Mouse (Mus musculus): ENCODE results near the gene Bcar1.

Gene Bcar1

DNA sequence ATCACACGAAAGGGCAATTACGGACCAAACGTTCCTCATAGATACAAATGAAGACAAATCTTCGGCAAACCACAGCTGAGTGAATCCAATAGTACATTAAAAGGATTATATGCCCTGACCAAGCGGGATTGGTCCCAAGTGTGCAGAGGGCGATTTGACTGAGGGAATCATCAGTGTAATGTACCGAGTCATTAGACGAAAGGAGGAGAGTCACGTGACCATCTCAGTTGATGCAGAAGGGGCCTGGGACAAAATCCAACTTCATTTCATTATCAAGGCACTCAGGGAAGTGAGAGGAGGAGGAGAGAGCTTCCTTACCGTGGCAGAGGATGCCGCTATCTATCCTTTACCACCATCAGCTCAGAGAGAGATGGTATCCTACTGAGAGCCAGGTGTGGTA lies 62.5 kb downstream of the Bcar1 start:
- peak; percentile 11 for DNase-seq (ENCODE audit: low read depth, low spot score)

GRCm38 (mm10) chr8:111680423-111681028 lies 63.1 kb downstream of the Bcar1 start:
- peak; percentile 14 for DNase-seq (ENCODE audit: low read depth, low spot score)

DNA sequence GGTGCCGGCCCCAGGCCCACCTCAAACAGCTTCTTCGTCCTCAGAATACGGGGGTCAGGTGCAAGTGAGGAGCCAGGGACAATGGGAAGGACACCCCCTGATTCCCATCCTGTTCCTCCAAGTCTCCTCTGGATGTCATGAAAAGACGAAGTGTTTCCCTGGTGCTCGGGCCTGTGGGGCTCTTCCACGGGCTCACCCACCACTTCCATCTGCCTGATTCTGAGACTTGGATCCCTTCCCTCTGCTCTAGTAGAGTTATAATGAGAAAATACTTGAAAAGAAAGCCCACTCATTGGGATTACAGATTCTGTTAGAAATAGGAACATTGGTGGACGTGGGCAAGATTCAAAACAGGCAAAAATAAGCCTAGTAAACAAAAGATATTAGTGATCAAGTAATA lies 64.8 kb downstream of the Bcar1 start:
- no peak for DNase-seq (ENCODE audit: low read depth, low spot score)

- DNase-seq (ENCODE audit: low read depth, low spot score): peak; percentile 46
Observed at GRCm38 (mm10) chr8:111678111-111678510, 65.5 kb downstream of the Bcar1 start.

GRCm38 (mm10) chr8:111676237-111676636 lies 67.4 kb downstream of the Bcar1 start:
- DNase-seq (ENCODE audit: low read depth, low spot score): no peak

DNA sequence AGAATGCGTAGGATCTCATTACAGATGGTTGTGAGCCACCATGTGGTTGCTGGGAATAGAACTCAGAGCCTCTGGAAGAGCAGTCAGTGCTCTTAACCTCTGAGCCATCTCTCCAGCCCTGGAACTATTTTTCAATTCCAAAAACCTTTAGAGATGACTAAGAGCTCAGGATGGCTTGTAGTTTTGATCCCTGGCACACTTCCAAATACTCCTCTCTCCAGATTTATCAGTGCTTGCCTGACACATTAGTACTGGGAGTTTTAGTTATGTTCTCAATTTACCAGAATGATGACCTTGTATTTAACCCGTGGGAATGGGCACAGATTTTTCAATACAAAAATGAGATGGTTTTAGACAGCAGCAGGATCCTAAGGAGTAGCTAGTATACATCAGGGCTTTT lies 76.9 kb downstream of the Bcar1 start:
- DNase-seq (ENCODE audit: low read depth, low spot score): no peak

DNA sequence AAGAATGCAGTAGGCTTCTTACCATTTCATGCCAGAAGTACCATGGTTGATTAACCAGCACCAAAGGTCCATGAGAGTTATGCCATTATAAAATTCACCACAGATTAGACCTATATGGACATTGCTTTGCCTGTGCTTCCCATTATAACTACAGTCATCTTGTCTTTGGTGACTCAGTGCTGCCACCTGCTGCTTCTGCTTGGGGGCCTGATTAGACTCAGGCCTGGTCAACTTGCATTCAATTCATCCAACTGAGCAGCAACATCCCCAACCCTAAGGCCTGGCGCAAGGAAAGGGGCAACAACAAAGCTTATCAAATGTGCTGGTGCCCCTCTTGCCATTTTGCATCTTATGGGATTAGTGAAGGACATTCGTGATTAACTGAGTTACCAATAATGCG lies 81.1 kb downstream of the Bcar1 start:
- DNase-seq (ENCODE audit: low read depth, low spot score): peak; percentile 38

All from retina, postnatal 7 days (tissue).